Mouse (Mus musculus) kidney, postnatal 10 days (tissue): ENCODE measurements around the gene Tln2.

Experiments used
- DNase-seq: peaks from one replicate; pipeline ENCODE4 v3.0.0; 2021; ENCODE audit warnings: mixed read lengths

Tln2 gene

DNA sequence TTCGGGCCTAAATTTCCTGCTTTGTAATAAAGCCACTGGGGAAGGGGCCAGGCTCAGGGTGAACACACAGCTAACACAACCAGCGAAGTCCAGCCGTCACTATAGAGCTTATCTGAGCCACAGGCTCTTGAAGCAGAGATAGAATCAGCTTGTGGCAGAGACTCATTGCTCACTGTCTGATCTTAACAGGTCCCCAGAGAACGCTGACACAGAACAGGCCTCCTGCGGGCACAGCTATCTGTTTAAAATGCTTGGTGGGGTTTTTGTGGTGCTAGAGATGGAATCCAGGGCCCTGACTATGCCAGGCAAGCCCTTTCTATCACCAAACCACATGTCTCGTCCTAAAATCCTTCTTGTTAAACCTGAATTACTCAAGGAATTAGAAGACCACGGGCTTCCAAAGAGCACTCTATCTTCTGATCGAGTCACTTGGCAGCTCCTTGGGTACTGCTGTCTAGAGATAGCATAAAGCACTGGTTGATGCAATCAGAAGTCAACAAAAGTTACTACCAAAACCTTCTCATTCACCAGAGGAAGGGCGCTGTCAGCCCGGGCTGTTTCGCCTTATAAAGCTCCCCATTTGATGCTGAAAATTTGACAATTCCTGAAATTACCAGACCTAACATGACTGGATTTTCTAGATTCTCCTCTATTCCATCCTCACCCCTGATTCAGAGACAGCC, 95.9 kb downstream of the Tln2 start:
- DNase-seq = no peak

DNA sequence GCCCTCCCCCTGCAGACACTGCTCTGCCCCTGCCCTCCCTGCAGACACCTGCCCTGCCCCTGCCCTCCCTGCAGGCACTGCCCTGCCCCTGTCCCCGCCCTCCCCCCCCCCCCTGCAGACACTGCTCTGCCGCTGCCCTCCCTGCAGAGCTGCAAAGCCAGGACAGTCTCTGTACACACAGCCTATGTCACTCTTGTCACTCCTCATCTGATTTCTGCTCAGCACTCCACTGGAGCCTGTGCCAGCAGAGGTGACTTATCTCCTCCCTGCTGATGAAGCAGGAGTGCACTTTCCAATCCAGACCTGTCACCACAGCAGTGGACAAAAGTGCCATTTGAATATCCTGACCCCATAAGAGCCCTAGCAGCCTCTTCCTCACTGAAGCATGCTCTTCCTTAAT, 118.0 kb downstream of the Tln2 start:
- no peak for DNase-seq

DNA sequence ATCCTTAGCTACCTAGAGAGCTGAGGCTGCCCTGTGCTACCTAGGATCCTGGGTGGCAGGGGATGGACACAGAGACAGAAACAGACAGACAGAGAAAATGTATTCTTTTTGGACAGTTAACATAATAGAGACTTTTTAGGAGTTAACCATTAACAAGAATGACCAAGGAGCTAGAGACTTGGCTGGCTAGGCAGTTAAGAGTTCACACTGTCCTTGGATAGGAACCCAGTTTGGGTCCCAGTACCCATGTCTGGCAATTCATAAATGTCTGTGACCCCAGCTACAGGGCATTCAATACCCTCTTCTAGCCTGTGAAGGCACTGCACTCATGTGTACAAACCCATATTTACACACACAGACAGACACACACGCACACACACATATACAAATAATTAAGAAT, 122.0 kb downstream of the Tln2 start:
- DNase-seq = no peak

DNA sequence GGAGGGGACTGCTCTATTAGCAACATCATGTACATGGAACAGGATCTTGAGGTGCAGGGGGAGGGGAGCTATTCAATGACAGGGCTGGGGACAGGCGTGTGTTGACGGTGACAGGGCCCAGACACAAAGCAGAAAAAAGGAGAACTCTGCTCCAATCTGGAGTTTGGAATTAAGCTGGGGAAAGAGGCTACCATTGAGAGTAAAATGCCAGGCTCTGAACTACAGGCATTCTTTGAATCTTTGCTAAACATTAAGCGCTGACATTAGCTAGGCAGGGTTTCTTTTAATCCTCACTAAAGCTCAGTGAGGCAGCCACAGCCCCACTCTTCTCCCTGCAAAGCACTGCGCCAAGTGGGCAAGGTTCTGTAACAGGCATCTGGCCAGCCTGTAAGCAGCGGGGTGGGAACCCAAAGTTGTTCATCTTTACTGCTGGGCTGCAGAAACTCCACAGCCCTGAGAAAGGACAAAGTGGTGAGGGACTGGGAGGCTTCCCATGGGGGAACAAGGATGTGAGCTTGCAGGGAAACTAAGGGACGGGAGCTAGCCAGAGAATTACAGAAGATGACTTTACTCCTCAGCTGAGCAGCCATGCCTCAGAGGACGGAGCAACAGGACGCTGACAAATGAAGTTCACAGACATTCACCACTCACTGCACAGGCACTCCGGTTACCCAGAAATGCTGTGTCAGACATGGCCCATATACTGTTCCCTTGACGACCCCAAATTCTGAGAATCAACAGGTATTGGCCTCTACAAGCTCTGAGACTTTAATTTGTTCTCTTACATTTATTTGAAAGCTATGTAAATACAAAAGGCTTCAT, 124.0 kb downstream of the Tln2 start:
- peak; percentile 48 for DNase-seq

DNA sequence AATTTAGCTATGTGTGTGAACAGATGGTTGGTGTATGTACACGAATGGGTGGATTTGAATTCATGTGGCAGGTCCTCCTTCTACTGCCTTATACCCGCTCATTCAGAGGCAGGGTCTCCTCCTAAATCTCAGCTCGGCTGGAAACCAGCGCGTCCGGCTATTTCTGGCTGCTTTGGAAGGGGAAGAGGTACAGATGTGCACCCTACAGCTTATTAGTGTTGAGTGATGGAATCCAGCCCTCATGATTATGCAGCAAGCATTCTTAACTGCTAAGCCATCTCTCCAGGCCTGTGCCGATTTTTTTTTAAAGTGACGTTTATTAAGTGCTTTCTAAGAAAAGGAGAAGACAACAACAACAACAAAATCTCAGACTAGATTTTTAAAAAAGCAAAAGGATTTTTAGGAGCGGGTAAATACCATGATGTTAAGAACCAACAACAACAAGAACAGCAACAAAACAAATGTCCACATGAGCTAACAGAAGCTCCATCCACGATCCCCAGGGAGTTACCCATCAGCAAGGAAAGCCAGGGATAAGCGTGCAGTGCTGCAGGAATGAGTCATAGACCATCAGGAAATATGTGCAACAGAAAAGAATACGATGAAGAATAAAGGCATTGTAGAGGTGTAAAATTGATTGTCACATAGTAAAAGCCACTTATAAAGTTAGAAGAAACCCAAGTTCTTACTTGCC, 130.2 kb downstream of the Tln2 start:
- DNase-seq = no peak

DNA sequence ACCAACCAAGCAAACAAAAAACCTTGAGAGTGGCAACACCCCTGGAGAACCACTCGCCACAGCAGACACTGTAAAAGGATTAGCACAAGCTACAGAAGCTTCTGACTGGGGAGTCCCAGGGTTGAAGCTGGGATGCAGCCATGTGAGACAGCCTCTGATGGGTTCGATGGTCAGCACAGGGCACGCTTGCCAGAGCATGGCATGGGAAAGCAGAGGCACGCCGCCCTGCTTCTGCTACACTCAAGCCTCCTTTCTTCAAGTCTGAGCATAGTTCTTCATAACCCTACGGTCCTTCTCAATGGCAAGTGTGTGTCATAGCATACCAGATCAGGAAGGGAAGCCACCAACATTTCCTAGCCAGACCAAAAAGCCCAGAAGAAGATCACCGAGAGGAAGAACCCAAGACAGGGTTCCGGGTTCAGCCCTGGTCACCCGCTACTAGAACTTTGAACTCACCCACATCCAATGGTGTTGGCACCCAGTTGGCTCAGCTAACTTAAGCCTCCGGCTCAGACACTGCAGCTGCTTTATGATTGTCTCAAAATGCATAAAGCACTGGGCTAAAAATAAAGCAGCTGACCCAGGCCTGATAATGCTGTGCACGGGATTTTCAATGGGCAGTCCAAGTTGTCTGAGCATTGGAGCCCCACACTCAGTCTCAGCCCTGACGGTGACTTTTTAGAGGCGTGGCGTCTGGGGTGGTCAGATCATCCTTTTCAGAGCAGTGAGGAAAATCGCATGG, 131.0 kb downstream of the Tln2 start:
- DNase-seq = peak; percentile 39

DNA sequence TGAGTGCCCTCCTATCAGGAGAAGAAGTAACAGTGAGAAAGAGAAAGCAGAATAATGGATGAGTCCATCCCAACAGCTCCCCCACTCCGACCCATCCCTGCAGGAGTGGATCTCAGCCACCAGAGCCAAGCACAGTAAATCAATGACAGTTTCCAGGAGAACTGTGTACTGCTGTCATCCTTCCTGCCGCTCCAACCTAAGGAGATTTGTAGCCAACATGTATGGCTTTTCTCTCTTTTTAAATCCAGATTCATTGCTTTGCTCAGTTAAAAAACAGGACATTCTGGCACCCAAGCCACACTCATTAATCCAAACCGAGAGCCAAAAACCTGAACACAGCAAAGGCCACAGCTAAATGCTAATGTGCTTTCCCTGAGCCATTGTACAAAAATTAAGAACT, 133.2 kb downstream of the Tln2 start:
- no peak for DNase-seq

DNA sequence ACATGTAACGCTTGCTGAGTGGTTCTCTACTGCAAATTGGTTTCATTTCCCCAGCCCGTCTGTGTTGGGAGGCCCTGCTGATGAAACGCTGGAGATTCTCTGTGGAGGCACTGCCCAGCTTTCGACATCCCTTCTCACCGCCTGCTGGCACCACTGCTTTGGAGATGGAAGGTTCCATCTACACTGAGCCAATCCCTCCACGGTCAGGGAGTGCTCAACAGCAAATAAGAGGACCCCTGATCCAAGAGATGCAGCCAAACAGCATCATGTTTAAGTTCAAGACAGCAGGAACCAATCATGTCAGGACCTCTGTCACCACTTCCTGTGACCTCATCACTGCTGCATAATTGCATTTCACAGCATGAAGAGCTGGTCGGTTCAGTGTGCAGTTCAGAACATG, 135.4 kb downstream of the Tln2 start:
- DNase-seq = peak; percentile 43

DNA sequence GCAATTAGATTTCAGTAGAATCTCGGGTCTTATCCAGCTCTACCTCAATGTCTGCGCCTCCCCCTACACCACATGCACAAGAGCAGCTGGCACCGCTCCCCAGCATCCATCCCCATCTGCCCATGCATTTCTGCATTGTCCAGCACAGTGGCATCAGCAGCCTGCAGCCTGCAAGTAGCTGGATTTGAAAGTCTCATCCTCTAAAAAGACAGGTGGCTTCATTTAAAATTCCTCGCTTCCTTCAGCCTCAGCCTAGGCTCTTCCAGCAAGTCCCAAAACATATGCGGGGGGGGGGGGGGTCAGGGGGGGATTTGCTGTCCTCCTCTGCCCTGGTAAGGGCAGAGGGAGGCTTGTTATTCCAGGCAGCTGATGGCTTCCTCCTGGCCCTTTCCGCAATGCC, 141.4 kb downstream of the Tln2 start:
- no peak for DNase-seq

DNA sequence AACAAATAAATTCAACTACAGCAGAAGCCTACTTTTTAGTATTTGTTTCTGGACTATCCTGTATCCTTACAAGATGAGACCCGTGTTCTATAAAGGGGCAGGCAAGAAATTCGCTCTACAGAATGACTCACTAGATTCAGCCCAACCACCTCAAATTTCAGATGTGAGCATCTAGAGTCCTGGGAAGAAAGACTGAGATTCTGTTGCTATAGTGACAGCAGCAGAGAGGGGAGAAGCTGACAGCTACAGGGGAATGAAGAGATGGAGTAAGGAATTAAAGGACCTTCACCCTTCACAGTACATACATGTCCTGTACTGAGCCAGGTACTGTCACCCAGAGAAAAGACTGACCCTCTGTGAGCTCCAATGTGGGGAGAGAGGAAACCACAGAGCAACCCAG, 148.8 kb downstream of the Tln2 start:
- DNase-seq = no peak

DNA sequence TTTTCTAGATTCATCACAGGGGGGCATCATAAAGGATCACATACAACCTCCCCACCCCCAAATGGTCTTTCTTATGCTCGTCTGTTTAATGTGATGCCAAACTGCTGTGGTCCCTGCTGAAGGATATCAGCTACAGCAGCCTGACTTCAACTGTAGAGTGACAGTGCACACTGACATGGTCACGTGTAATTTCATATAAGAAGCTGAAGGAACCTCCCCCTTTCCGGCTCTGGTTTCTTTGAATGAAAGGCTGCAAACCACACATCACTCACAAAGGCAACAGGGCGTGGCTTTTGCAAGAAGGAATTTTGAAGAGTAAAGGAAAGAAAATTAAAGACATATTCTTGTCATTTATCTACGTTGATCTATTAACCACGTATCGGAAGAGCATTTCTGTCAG, 154.8 kb downstream of the Tln2 start:
- DNase-seq = no peak

DNA sequence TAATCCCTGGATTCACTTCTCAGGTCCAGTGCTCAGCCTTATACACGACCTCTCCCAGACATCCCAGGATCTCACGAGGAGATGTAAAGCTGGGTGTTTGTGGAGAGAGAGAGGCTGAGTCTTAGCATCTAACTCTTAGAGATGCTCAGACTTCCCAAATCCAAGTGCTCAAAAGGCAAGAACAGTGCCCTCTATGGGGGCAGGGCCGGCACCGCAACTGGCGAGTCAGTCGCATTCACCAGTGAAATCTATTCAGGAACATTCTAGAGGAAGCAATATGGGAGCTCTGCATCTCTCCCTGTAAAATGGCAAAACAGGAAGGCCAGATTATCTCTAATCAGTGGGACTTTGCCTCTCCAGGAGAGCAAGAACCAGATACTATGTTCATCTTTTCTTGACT, 159.9 kb downstream of the Tln2 start:
- DNase-seq = no peak

DNA sequence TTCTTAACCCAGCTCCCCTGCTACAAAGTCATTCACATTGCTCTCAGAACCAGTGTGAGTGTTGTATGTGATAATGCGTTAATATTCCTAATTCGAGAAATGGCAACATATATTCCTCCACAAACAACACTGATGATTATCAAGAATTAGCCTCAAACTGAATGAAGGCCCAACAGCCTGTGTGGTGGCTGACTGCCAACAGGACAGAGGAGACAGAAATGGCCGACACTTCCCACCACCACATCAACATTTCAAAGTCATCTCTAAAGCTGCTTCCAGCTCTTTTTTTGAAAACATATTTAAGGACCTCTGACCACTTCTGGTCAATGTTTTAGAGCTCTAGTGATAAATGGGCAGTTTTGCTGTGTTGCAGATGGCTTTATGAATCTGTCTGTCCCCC, 161.7 kb downstream of the Tln2 start:
- peak; percentile 72 for DNase-seq

DNA sequence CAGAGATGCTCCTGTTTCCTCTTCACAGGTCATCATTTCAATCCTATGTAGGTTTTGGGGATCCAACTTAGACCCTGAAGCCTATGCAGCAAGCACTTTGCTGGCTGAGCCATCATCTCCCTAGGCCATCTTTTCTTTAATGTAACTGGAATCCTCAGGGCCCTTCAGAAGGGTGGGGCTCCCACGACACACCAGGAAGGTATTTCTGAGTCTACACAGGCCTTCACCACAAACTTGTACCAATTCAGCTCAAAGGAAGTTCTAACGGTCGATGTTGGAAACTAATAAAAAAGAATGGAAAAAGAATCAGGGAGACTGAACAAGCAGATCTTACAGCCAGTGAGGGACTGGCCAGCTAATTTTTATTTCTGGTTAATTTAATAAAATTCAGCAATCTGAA, 163.1 kb downstream of the Tln2 start:
- no peak for DNase-seq

DNA sequence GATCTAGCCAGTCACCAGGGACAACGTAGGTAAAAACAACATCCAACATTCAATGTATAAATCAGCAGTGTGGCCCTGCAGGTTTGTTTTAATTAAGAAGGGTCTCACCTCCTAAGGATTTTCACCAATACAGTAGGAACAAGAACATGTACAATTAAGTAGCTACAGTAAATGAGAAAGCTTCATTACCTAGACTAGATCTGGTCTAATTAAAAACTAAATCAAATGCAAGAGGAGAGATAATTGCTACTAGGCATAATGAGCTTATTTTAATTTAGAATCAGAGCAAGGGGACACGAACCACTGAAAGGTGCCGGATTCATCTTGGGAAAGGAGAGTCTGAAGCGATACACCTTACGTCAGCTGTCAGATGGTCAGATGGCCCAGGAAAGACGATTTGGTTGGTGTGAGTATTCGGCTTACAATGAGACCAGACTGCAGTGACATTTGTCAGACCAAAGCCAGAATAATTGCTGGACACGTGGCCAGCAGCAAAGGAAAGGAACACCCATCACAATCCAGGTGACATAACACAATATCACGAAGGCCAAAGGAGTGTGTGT, 175.4 kb downstream of the Tln2 start:
- no peak for DNase-seq

DNA sequence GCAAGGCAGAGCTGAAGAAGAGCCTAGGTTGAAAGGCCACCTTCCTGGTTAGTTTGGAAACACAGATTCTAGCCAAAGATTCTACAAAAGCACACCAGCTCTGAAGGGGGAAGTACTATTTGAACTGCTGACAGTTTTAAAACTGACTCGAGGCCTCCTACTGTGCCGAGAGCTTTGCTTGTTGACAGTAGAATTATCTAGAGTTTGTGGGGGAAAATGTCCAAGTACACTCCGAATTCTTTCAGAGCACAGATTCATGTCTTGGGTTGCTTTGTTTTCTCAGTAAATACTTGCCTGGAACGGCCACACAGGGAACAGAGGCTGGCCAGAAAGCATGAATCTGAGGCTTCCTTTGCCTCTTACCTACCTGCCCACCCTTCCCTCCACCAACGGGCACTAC, 179.4 kb downstream of the Tln2 start:
- peak; percentile 15 for DNase-seq

DNA sequence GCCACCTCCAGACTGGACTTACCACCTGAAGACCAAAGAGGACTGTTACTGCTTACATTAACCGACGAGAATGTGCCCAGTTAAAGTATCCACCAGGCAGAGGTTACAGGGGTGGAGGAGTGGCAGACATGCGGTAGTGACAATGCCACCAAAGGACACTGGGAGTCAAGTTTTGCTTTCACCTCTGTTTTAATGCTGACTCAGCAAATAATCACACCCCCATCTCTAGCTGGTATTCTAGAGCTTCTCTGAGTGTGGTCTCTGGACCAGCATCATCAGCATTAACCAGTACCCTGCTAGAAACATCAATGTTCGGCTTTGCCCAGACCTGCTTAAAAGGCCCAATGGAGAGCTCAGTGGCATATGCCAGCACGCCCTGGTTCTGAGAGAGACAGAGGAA, 180.7 kb downstream of the Tln2 start:
- DNase-seq = no peak

DNA sequence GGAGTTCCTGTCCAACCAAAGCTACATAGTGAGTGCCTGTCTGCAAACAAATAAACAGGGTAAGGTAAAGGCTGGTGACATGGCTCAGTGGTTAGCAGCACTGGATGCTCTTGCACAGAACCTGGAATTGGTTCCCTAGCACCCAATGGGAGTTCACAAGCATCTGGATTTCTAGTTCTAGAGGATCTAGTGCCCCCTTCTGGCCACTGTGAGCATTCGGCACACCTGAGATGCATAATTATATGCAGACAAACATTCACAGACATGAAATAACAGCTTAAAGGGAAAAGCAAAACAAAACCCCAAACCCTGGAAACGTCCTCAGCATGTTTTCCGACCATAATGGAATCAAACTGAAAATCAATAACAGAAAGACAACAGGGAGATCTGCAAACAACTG, 191.4 kb downstream of the Tln2 start:
- no peak for DNase-seq

DNA sequence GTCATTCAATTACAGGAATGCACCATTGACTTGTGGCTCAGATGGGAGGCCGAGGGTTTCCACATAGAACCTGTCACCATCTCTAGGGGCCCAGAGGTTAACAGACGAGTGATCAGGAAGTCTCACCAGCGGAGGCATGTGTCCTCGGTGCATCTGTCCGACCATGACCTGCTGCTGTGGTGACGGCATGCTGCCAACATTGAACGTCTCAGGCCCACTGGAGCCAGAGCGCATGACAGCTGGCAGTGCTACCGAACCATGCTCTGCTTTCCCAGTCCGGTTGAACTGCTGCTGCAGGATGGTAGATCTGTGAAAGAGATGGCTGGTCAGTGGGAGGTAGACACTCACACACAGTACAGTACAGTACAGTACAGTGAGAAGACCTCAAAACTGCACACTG, 197.0 kb downstream of the Tln2 start:
- DNase-seq = no peak

DNA sequence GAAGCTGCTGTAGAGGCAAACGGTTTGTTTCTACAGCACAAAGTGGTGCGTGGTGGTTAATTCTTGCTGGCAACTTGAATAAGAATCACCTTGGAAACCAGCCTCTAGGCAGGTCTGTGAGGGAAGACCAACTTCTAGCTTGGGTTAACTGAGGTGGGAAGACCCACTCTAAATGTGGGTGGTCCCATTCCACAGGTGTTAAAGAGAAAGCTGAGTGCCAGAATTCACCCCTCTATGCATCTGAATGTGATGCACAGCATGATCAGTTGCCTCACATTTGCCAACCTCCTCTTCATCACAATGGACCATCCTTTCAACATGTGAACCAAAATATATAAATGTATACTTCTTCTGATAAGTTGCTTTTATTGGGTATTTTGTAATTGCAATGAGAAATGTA, 197.4 kb downstream of the Tln2 start:
- DNase-seq = no peak

DNA sequence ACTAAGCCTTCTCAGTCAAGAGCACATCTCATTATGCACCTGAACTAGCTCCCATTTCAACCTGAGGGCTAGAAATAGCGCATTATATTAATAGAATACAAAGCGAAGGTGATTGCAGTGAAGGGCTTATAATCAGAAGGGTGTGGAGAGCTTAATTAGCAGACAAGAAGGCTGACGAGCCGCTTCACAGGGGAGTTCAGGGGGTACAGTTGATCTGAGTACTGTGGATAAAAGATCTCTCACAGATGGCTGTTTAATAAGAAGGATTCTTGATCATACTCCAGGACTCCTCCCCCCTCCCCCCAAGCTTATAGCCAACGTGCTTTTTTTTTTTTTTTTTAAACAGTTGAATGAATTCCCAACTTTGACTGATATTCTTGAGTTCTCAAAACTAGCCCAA, 198.0 kb downstream of the Tln2 start:
- no peak for DNase-seq

DNA sequence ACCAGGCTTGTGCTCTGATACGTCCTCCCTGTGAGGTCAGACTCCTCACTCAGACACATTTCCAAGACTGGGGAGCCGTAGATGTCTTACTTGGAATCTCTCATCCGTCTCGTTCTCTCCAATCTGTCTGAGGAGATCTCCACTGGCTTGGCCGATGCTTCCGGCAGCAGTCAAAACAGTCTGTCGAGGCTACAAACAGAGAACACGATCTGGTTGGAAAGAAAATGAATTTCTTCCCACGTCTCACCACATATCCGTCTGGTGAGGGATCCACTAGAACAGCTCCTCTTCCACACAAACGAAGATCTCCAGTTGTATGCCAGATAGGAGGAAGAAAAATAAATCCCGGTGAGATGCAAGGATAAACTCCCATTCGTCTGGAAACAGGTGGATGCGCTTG, 205.1 kb downstream of the Tln2 start:
- no peak for DNase-seq

DNA sequence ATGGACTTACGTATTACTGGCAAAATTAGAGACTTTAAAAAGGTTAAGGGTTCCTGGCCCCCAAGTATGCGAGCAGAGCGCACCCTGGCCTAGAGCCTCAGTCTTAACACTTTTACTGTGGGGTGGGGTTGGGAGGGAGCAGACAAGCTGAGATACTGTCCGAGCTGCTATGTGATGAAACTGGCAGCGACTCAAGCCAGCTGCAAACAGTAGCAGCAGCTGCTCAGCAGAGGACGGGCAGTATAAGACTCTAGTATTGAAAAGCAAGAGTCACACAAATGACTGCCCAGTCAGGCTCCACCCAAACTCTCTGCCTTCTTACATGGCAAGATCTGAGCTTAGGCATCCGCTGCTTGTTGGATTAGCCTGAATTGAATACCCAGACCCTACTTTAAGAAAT, 206.1 kb downstream of the Tln2 start:
- DNase-seq = peak; percentile 64
